Mouse (Mus musculus) kidney, adult 10 weeks (tissue): ENCODE data around the gene Rbp4. TPM values are rescaled to one million over a fixed set of nuclear protein-coding genes. Genes with fewer than 3 reads are reported as not detected.

ENCODE experiments used
- polyA plus RNA-seq: library from polyadenylated mRNA; stranded (reverse); fragments of 350-450 nt; fragmentation: Illumina TruSeq; extraction: RNeasy Lipid Tissue Mini Kit (QIAGEN cat#74804); gene quantifications from one replicate; pipeline ENCODE4 v1.2.3, GENCODE M21; 2014; ENCODE audit warnings: low read depth, low replicate concordance

Gene Rbp4
- polyA plus RNA-seq: 3.5 TPM

DNA sequence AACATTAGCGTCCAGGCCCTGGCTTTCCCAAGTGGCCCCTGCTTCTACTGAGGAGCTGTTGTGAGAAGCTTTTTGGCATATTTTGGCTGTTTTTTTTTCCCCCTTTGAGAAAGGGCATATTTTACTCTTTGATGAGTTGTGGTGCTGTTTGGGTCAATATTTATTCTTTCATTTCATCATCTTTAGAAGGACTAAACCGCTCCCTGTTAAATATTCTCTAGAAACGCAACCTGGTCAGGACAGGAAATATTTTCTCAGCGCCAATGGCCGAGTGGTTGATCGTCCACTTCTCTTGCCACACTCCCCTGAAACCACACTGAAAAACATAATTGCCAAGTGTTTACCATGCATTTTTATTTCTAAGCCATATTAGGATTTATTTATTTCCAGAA lies at the start of gene Rbp4:
TSS of gene Rbp4 (minus strand) at position 63 of the 392 bp plus-strand sequence.

DNA sequence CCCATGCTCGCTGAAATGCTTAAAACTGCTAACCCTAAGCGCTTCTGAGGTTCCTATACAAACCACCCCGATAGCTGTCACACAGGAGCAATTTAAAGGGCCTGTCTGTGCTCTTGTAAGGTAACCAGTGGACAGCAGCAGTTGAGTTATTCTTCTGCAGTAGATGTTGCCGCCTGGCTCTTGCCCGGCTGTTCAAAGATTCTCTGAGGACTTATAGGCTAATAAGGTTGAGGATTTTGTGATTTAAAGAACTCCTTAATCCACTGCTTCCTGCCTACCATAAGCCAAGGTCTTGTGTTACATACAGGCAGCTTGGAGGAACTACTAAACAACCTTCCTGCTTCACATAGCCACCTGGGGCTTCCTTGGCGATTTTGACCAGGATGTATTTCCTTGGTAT lies 7.4 kb upstream of the Rbp4 start, which contains the start of gene Pde6c:
TSS of gene Pde6c (plus strand) at position 301 of the 400 bp plus-strand sequence.

DNA sequence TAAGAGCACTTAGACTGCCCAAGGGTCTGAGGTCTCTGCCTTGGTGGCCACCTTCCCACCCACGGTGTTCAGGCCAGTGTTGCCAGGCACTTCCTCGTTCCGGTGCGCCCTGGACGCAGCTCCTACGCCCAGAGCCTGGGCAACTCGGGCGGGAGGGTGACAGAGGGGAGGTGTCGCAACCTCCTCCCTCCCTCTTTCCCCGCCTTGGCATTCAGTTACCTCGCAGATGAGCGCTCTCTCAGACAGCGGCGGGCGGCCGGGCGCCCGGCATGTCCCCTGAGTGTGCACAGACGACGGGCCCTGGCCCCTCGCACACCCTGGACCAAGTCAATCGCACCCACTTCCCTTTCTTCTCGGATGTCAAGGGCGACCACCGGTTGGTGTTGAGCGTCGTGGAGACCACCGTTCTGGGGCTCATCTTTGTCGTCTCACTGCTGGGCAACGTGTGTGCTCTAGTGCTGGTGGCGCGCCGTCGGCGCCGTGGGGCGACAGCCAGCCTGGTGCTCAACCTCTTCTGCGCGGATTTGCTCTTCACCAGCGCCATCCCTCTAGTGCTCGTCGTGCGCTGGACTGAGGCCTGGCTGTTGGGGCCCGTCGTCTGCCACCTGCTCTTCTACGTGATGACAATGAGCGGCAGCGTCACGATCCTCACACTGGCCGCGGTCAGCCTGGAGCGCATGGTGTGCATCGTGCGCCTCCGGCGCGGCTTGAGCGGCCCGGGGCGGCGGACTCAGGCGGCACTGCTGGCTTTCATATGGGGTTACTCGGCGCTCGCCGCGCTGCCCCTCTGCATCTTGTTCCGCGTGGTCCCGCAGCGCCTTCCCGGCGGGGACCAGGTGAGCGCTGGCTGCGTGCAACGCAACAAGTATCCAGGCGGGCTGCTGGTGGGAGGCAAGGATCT lies 28.0 kb downstream of the Rbp4 start, which contains the start of gene Ffar4:
TSS of gene Ffar4 (plus strand) at position 214 of the 901 bp plus-strand sequence.

Other genes starting within 250 kb of the Rbp4 start
- 41.4 TPM for gene Myof, start 81.7 kb downstream of the Rbp4 start, polyA plus RNA-seq
- gene Cep55, start 70.3 kb downstream of the Rbp4 start, polyA plus RNA-seq: 0.40 TPM
- not detected for gene Ffar4, start 28.2 kb downstream of the Rbp4 start, polyA plus RNA-seq
- not detected for gene Pde6c, start 7.5 kb upstream of the Rbp4 start, polyA plus RNA-seq
- 45.7 TPM for gene Fra10ac1, start 98.9 kb upstream of the Rbp4 start, polyA plus RNA-seq
- gene Lgi1, start 139.3 kb upstream of the Rbp4 start, polyA plus RNA-seq: 0.32 TPM